Mouse (Mus musculus) adrenal gland, postnatal 25 days (tissue): ENCODE measurements around the gene Il1f8. TPM values are rescaled to one million over a fixed set of nuclear protein-coding genes. Genes with fewer than 3 reads are reported as not detected.
"Not testable (repeated sequence)": the region's sequence is repeated elsewhere in the genome, so short reads cannot be mapped to it uniquely, and the experiment has no call there.

Experiments
- DNase-seq: peaks from one replicate; pipeline ENCODE4 v3.0.0; 2021; ENCODE audit warnings: mixed read lengths
- long read RNA-seq: library from polyadenylated mRNA; stranded (forward); transcript quantifications from one replicate; pipeline ENCODE4 v2.0.0, GENCODE M21; 2021
- total RNA-seq: library from RNA; stranded (reverse); gene quantifications from 2 replicates; pipeline ENCODE4 v1.2.3, GENCODE M21; 2021

The Il1f8 gene
- not detected in 2 replicates for total RNA-seq
- long read RNA-seq = 0 reads

GRCm38 (mm10) chr2:24152861-24153260 lies at the start of gene Il1f8:
TSS of gene Il1f8 (plus strand) at chr2:24153161.
- no peak for DNase-seq

GRCm38 (mm10) chr2:24103619-24104289 lies 49.2 kb upstream of the Il1f8 start:
- no peak for DNase-seq

DNA sequence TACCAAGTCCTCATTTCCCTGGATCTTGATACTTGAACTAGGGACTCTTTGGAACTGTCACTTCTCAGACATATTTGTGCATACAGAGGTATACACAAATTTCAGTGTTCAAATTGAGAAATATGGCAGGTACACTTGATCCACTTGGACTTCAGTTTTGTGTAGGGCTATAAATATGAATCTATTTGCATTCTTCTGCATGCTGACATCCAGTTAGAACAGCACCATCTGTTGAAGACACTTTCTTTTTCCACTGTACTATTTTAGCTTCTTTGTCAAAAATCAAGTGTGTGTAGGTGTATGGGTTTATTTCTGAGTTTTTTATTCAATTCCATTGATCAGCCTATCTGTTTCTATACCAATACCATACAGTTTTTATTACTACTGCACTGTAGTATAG lies 43.9 kb upstream of the Il1f8 start:
- no peak for DNase-seq

GRCm38 (mm10) chr2:24134373-24134772 lies 18.6 kb upstream of the Il1f8 start:
- no peak for DNase-seq

DNA sequence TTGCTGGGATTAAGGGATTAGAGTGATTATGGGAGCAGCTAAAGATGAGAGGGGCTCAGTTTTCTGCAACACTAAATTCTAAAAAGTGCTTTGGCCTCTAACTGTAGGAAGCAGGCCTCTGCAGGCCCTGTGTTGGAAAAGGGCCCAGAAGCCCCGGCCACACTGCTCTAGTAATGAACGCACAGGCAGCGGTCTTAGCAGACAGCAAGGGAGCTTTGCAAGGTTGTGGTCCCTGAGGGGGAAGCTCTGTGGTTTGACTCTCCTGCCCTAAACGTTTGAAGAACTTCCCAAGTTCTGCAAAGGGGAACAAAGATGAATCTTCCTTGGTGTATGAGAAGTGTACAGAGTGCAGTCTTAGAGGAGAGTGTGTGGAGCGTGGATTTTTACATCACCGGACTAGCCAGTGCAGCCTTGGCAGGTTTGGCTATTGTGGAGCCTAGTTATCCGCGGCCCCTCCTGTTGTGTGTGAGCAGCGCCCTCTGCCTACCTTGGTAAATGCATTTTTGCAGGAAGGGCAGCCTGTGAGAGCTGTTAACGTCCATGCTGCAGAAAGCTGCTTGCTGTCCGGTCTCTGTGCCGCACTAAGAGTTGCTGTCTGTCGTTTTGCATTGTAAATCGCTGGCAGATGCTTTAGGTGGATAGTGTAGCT lies 28.8 kb downstream of the Il1f8 start:
- peak; percentile 24 for DNase-seq

DNA sequence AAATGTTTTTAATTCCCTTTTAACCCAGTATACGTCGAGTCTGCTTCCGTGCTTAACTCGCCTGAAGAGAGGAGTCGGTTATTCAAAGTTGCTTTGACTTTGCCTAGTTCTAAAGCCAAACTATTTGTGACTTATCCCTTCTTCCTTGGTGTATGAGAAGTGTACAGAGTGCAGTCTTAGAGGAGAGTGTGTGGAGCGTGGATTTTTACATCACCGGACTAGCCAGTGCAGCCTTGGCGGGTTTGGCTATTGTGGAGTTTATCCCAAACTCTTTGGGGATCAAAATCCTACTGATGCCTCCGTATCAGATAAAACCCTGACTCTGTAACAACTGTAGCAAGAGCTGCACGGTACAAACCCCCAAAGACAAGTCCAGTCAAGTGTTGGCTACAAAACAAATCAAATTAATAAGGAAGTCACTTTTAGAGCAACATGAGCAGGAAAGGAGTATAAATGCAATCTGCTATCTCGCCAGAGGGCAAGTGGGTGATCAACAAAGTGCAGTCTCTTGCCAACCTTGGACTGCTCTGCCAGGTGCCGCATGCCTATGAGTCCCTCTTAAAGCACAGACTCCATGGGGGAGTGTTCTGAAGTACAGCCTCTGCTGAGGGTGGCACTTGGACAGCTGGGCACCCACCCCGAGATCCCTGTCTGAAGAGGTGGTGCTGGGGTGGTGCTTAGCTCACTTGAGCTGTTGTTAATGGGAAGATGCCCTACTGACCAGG lies 29.6 kb downstream of the Il1f8 start:
- not testable (repeated sequence) for DNase-seq

DNA sequence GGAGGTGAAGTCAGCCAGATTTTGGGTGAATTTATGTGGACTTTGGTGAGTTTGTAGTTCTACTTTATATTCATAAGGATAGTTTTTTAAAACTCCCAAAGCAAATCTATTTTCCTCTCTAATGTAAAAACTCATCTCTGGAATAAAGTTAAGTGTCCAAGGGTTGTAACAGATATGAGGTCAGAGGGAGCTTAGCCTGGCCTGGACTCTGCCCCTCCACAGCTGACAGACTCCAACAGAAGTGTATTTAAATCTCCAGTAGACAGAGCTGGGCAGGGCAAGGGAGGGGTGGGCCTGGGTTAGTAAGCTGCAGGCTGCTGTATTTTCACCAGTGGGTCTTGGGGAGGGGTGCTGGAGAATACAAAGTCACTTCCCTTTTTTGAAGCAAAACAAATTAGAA lies 31.1 kb downstream of the Il1f8 start:
- not testable (repeated sequence) for DNase-seq

- no peak for DNase-seq
Measured at GRCm38 (mm10) chr2:24186176-24186575, 33.2 kb downstream of the Il1f8 start, which contains the start of gene Il1f9. TSS of gene Il1f9 (plus strand) at chr2:24186476.

DNA sequence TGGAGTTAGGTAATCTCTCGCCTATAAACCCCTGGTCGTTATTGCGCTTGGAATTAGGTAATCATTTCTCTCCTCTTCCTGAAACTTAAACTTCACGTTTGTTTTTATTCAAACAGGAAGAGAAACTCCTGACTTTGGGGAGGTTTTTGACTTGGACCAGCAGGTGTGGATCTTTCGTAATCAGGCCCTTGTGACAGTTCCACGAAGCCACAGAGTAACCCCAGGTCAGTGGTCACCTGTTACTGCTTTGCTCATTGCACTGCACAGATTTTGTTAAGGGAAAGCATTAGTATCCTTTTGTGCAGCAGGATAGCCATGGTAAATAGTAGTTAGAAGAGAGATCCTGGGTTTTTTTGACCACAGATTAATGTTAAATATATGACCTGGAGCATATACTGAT lies 34.6 kb downstream of the Il1f8 start:
- no peak for DNase-seq

DNA sequence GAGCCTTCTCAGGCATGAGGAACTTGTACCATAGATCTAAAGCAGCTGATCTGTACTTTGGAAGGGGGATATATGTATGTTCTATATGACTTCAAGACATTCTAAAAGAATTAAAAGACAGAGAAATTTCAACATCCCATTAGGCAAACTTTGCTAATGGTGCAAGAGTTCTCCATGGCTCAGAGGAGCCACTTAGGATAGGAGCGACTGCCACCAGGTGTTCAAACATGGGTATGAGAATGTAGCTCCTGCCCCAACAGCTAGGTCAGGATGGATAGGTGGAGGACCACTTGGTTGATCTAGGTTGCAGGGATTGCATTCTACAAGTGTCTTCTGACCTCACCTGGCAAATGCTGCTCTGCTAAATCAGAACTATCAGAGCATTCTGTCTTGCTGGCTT lies 35.2 kb downstream of the Il1f8 start:
- no peak for DNase-seq

Other genes starting within 250 kb of the Il1f8 start
- 11.7 and 19.9 TPM in 2 replicates for gene Hnmt, start 103.8 kb upstream of the Il1f8 start, total RNA-seq
- gene Tbpl2, start 56.6 kb upstream of the Il1f8 start, total RNA-seq = not detected in 2 replicates
- gene Il1f9, start 33.3 kb downstream of the Il1f8 start, total RNA-seq = not detected in 2 replicates
- not detected in 2 replicates for gene Il1f6, start 62.3 kb downstream of the Il1f8 start, total RNA-seq
- gene Il1f5, start 123.8 kb downstream of the Il1f8 start, total RNA-seq = not detected in 2 replicates
- not detected in 2 replicates for gene Il1f10, start 138.0 kb downstream of the Il1f8 start, total RNA-seq
- 0.43 and 0.95 TPM in 2 replicates for gene Il1rn, start 183.7 kb downstream of the Il1f8 start, total RNA-seq
- gene Psd4, start 214.4 kb downstream of the Il1f8 start, total RNA-seq = 2.5 and 3.6 TPM in 2 replicates